Mouse (Mus musculus) layer of hippocampus, postnatal 25 days (tissue): Measurements from ENCODE around the gene Mpg. TPM values are rescaled to one million over a fixed set of nuclear protein-coding genes. Genes with fewer than 3 reads are reported as not detected.
A peak's percentile ranks its signal among the peaks of the same experiment; 100 is the strongest.
"Not testable (repeated sequence)": the region's sequence is repeated elsewhere in the genome, so short reads cannot be mapped to it uniquely, and the experiment has no call there.

Experiments
- DNase-seq, 2 experiments: peaks; one replicate each; pipeline ENCODE4 v3.0.0; 2022; ENCODE audit warnings: mixed read lengths in 2 of 2, low spot score in 1 of 2; ENCODE audit errors: extremely low spot score in 1 of 2
- total RNA-seq, 2 experiments: library from RNA; stranded (reverse); gene quantifications; 2 replicates each; pipeline ENCODE4 v1.2.3; 2021

The Mpg gene
- total RNA-seq, 2 experiments from 2014 or later: 18.1 to 19.9 TPM

- DNase-seq: not testable (repeated sequence)
Measured at GRCm38 (mm10) chr11:32200992-32201391, 25.3 kb upstream of the Mpg start.

GRCm38 (mm10) chr11:32201922-32202685 lies 24.2 kb upstream of the Mpg start:
- no peak for DNase-seq

- DNase-seq: peak; percentile 78 to 90
Measured at GRCm38 (mm10) chr11:32205058-32205873, 21.0 kb upstream of the Mpg start, which contains the start of gene Snrnp25. TSS of gene Snrnp25 (plus strand) at chr11:32205415.

- DNase-seq: no peak
Measured at GRCm38 (mm10) chr11:32210623-32211022, 15.7 kb upstream of the Mpg start.

- no peak for DNase-seq
Measured at GRCm38 (mm10) chr11:32215372-32216162, 10.7 kb upstream of the Mpg start.

GRCm38 (mm10) chr11:32216851-32217250 lies 9.5 kb upstream of the Mpg start:
- peak in 1 of 2 experiments; percentile 85 for DNase-seq

- DNase-seq: no peak
Measured at GRCm38 (mm10) chr11:32218501-32219050, 7.7 kb upstream of the Mpg start.

GRCm38 (mm10) chr11:32219287-32219686 lies 7.0 kb upstream of the Mpg start:
- DNase-seq: peak in 1 of 2 experiments; percentile 37

- no peak for DNase-seq
Measured at GRCm38 (mm10) chr11:32220607-32221224, 5.6 kb upstream of the Mpg start.

- DNase-seq: no peak
Measured at GRCm38 (mm10) chr11:32221225-32221950, 4.9 kb upstream of the Mpg start.

GRCm38 (mm10) chr11:32221951-32222409 lies 4.3 kb upstream of the Mpg start, which contains the start of gene Rhbdf1:
TSS of gene Rhbdf1 (minus strand) at chr11:32222300.
- no peak for DNase-seq

GRCm38 (mm10) chr11:32222570-32223194 lies 3.6 kb upstream of the Mpg start:
- no peak for DNase-seq

- no peak for DNase-seq
Measured at GRCm38 (mm10) chr11:32223297-32223967, 2.9 kb upstream of the Mpg start.

GRCm38 (mm10) chr11:32224468-32225139 lies 1.7 kb upstream of the Mpg start:
- peak in 1 of 2 experiments; percentile 36 for DNase-seq

GRCm38 (mm10) chr11:32225222-32226104 lies 842 bp upstream of the Mpg start:
- DNase-seq: no peak

- no peak for DNase-seq
Measured at GRCm38 (mm10) chr11:32227041-32227440, 736 bp downstream of the Mpg start.

- DNase-seq: no peak
Measured at GRCm38 (mm10) chr11:32227555-32227954, 1.2 kb downstream of the Mpg start.
